Mouse (Mus musculus) stomach, postnatal 0 days (tissue): Measurements from ENCODE around the gene Oxsm. TPM values are rescaled to one million over a fixed set of nuclear protein-coding genes. Genes with fewer than 3 reads are reported as not detected.

Experiments
- ATAC-seq: fragments of 200-750 bp; cut with Nextera tagmentation; 2 replicates; pipeline ENCODE4 v1.8.0; 2017; ENCODE audit not compliant: low FRiP score, low TSS enrichment
- DNase-seq: peaks from one replicate; pipeline ENCODE4 v3.0.0-alpha.2; 2016; ENCODE audit warnings: low spot score
- H3K27ac ChIP-seq: fragments of 300-500 bp; sonication (generic); replicated peaks from 2 replicates; pipeline ENCODE4 v1.5.1; 2014; ENCODE audit warnings: mild to moderate bottlenecking, control low read depth
- H3K27me3 ChIP-seq: fragments of 300-500 bp; sonication (generic); 2 replicates; pipeline ENCODE4 v1.6.1; 2014; ENCODE audit warnings: low read length; ENCODE audit not compliant: control insufficient read depth, insufficient read depth
- H3K36me3 ChIP-seq: fragments of 300-500 bp; sonication (generic); 2 replicates; pipeline ENCODE4 v1.6.1; 2014; ENCODE audit warnings: low read length, mixed read lengths; ENCODE audit not compliant: control insufficient read depth, insufficient read depth
- H3K4me1 ChIP-seq: fragments of 300-500 bp; sonication (generic); replicated peaks from 2 replicates; pipeline ENCODE4 v1.6.1; 2014; ENCODE audit warnings: antibody characterized with exemption; ENCODE audit not compliant: control insufficient read depth, insufficient read depth
- H3K4me2 ChIP-seq: fragments of 300-500 bp; sonication (generic); replicated peaks from 2 replicates; pipeline ENCODE4 v1.6.1; 2014; ENCODE audit warnings: low read depth, mild to moderate bottlenecking, control low read depth, moderate library complexity
- H3K4me3 ChIP-seq: fragments of 300-500 bp; sonication (generic); 2 replicates; pipeline ENCODE4 v1.5.1; 2014; ENCODE audit warnings: low read depth, low read length, control low read depth
- H3K9ac ChIP-seq: fragments of 300-500 bp; sonication (generic); 2 replicates; pipeline ENCODE4 v1.6.1; 2014; ENCODE audit warnings: mild to moderate bottlenecking, low read length, control low read depth, mixed read lengths
- H3K9me3 ChIP-seq: fragments of 300-500 bp; sonication (generic); 2 replicates; pipeline ENCODE4 v1.6.1; 2016; ENCODE audit warnings: low read length; ENCODE audit not compliant: control insufficient read depth
- CTCF ChIP-seq: IDR thresholded peaks from 2 replicates; pipeline ENCODE4 v1.5.1; 2016; ENCODE audit warnings: antibody characterized with exemption, low read depth, mild to moderate bottlenecking, moderate library complexity
- EP300 ChIP-seq: optimal IDR thresholded peaks from 2 replicates; pipeline ENCODE3; 2016; ENCODE audit warnings: antibody characterized with exemption
- WGBS: fragments of 180-500 bp; shearing (Covaris S2); extraction: QIAGEN DNeasy Blood & Tissue Kit; methylation state at CpG from one replicate; pipeline ENCODE4 v1.1.7; 2014; 5-methylcytosine and 5-hydroxymethylcytosine counted together
- polyA plus RNA-seq: library from polyadenylated mRNA; unstranded; fragments of >200 nt; fragmentation: Nextera tagmentation; extraction: Ambion mirVana; gene quantifications from 2 replicates; pipeline ENCODE4 v1.2.1, GENCODE M21; 2015

Gene Oxsm
- 1.7 and 1.9 TPM in 2 replicates for polyA plus RNA-seq

DNA sequence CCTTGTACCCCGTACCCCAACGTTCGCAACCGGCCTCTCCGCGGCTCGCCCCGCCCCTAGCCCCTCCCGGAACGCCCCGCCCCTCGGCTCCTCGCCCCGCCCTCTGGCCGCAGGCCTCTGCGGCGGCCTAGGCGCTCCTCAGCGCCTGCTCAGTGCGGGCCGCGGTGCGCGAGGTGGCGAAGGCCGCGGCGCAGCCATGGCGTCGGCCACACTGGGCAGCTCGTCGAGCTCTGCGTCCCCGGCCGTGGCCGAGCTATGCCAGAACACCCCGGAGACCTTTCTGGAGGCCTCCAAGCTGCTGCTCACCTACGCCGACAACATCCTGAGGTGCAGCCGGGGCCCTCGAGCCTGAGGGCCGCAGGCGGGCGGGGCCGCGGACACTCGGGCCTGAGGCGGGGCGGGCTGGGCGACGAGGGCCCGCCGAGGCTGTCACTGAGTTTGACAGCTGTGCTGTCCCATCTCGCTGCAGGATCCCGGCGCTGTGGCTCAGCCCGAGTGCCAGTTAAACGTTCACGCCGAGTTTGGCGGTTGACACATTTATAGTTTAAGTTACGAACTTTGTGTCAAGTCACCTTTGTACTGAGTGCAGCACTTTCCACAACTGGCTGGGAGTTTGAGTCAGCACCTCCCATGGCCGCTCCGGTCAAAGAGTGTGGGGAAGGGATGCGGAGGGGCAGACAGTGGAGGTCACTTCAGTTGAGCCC lies at the start of gene Oxsm, which contains the start of gene Ngly1:
Gene Oxsm (minus strand): TSS at position 638 of the 704 bp plus-strand sequence.
Gene Ngly1 (plus strand): TSS at position 110 of the 704 bp plus-strand sequence.
- WGBS = under 1% methylated on average over 55 of the region's 65 CpGs
- H3K9me3 ChIP-seq = no peaks in the 10 kb centered on the region
- H3K4me3 ChIP-seq = peak within 1 kb of the TSS; percentile 76
- DNase-seq (peak; percentile 92), ATAC-seq (peak; percentile 97)
- H3K27me3 ChIP-seq = no peaks in the 10 kb centered on the region
- no peaks in the 10 kb centered on the region; the same call in 1 of the 2 replicates for H3K4me1 ChIP-seq
- peak within 1 kb of the TSS; percentile 98 for H3K9ac ChIP-seq
- peak within 1 kb of the TSS; percentile 81 for H3K4me2 ChIP-seq
- TF ChIP-seq CTCF (no peak), EP300 (no peak)
- no peaks in the 10 kb centered on the region for H3K36me3 ChIP-seq
- peak within 1 kb of the TSS; percentile 95 for H3K27ac ChIP-seq

DNA sequence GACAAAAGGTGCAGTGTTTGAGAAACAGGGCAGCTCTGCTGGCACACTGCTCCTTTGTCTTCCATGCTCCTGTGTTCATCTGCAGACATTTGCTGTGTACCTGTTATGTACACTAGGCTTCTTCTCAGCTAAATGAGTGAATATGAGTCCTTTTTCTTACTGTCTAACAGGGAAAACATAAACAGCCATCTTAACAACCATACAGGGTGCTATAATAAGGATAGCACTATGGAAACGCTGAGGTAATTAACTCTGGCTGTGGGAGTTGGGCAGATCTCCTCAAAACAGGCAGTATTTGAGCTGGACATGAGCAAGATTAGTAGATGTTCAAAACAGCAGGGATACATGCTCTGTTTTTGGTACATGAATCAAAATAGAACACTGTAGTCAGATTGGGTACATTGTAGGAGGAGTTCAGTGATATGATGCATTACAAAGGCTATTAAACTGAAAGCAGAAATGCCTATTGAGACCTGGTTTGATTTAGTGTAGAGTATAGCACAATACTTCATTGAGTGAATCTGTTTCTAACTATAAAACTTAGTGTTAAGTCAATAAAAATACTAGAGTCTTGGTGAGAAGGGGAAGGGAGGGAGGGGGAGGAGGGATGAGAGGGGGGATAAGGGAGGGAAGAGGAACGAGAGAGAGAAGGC lies 47.3 kb upstream of the Oxsm start:
- no peaks in the 10 kb centered on the region for H3K27me3 ChIP-seq
- H3K4me2 ChIP-seq = no peak overlapping the region
- no peak overlapping the region for H3K9ac ChIP-seq
- no peaks in the 10 kb centered on the region; the same call in 1 of the 2 replicates for H3K36me3 ChIP-seq
- no peaks in the 10 kb centered on the region for H3K4me1 ChIP-seq
- no peak overlapping the region for H3K27ac ChIP-seq
- DNase-seq = no peak
- 71% methylated on average over 2 of the region's 2 CpGs for WGBS
- TF ChIP-seq EP300 (no peak), CTCF (no peak)
- no peak overlapping the region for H3K4me3 ChIP-seq
- ATAC-seq = no peak
- no peaks in the 10 kb centered on the region for H3K9me3 ChIP-seq

GRCm38 (mm10) chr14:16293921-16294320 lies 44.3 kb upstream of the Oxsm start:
- TF ChIP-seq EP300 (no peak), CTCF (no peak)
- Histone ChIP-seq H3K4me2 (no peak overlapping the region), H3K27ac (no peak overlapping the region), H3K4me3 (no peak overlapping the region), H3K27me3 (no peaks in the 10 kb centered on the region), H3K9me3 (no peaks in the 10 kb centered on the region), H3K36me3 (peaks cover 4% of the 10 kb centered on the region), H3K9ac (no peak overlapping the region), H3K4me1 (no peaks in the 10 kb centered on the region)
- 75% methylated on average over 1 of the region's 1 CpGs for WGBS
- no peak for ATAC-seq
- no peak for DNase-seq

DNA sequence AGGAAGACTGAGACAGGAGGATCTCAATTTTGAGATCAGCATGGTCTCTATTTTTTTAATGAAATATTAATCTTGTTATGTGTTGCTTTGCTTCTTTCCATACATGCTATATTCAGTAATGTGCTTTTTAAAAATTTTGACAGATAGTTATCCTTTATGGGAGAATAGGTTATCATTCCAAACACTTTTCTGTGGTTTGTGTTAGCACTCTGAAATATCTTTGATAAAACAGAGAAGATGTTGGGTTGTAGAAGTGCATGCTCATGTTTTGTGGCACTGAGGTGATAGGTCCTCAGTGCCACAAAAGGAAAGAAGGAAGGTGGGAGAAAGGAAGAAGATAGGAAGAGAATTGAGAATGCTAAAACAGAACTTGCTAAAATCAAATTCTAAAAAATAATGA lies 43.4 kb upstream of the Oxsm start:
- Histone ChIP-seq H3K4me3 (no peak overlapping the region), H3K9me3 (no peaks in the 10 kb centered on the region), H3K9ac (no peak overlapping the region), H3K4me1 (no peaks in the 10 kb centered on the region), H3K27ac (no peak overlapping the region), H3K27me3 (no peaks in the 10 kb centered on the region), H3K36me3 (peaks cover 4% of the 10 kb centered on the region), H3K4me2 (no peak overlapping the region)
- DNase-seq = no peak
- ATAC-seq = no peak
- TF ChIP-seq CTCF (no peak), EP300 (no peak)

GRCm38 (mm10) chr14:16292371-16292770 lies 42.8 kb upstream of the Oxsm start:
- H3K4me1 ChIP-seq = no peaks in the 10 kb centered on the region
- H3K4me2 ChIP-seq = no peak overlapping the region
- DNase-seq = no peak
- WGBS = 11% methylated on average over 1 of the region's 1 CpGs
- TF ChIP-seq EP300 (no peak), CTCF (no peak)
- H3K9ac ChIP-seq = no peak overlapping the region
- H3K4me3 ChIP-seq = no peak overlapping the region
- H3K27me3 ChIP-seq = no peaks in the 10 kb centered on the region
- peaks cover 4% of the 10 kb centered on the region for H3K36me3 ChIP-seq
- ATAC-seq = no peak
- H3K9me3 ChIP-seq = no peaks in the 10 kb centered on the region
- H3K27ac ChIP-seq = no peak overlapping the region

DNA sequence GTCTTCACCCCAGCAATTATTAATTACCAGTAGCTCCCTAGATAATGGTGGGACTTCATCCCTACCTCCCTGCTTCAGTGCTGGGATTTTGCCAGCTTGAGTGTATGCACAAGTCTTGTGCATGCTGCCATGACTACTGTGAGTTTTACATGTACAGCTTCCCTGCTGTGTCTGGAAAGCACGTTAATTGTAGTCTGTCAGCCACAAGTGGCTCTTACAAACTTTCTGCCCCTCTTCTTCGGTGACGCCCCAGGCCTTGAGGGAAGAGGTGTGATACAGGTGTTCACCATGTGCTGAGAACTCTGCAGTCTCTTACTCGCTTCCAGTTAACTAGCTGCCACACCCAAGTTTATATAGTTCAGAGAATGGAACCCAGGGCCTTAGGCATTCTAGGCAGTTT lies 34.4 kb upstream of the Oxsm start:
- Histone ChIP-seq H3K36me3 (peaks cover 4% of the 10 kb centered on the region), H3K27me3 (no peaks in the 10 kb centered on the region), H3K27ac (no peak overlapping the region), H3K9me3 (no peaks in the 10 kb centered on the region), H3K4me2 (no peak overlapping the region), H3K4me3 (no peak overlapping the region), H3K4me1 (no peaks in the 10 kb centered on the region), H3K9ac (no peak overlapping the region)
- 80% methylated on average over 4 of the region's 4 CpGs for WGBS
- ATAC-seq (no peak), DNase-seq (no peak)
- no peak for TF ChIP-seq CTCF
- TF ChIP-seq EP300 = no peak
